Mouse (Mus musculus) MEL (cell line): Measurements from ENCODE around the gene Tsg101. TPM values are rescaled to one million over a fixed set of nuclear protein-coding genes. Genes with fewer than 3 reads are reported as not detected.

Experiments used
- DNase-seq: peaks from one replicate; pipeline ENCODE4 v3.0.0; 2011; ENCODE audit warnings: low read depth, low spot score
- H3K27ac ChIP-seq: 2 replicates; pipeline ENCODE4 v1.5.1; 2012; ENCODE audit warnings: low read depth, mild to moderate bottlenecking, control low read depth, low read length, moderate library complexity; ENCODE audit not compliant: control insufficient read depth
- H3K27me3 ChIP-seq, 2 experiments: fragments of 150-350 bp in 1 of 2; sonication (generic) in 1 of 2; 2 replicates each; pipeline ENCODE4 v1.6.1; 2012; ENCODE audit warnings: low read length in 2 of 2, mild to moderate bottlenecking in 2 of 2, improper control_type of control experiment in 1 of 2, moderate library complexity in 1 of 2; ENCODE audit not compliant: insufficient read depth in 2 of 2, control insufficient read depth in 1 of 2
- H3K36me3 ChIP-seq, 2 experiments: 2 replicates each; pipeline ENCODE4 v1.6.1; 2012 to 2014; ENCODE audit warnings: low read length in 2 of 2, improper control_type of control experiment in 1 of 2, inconsistent platforms in 1 of 2, mild to moderate bottlenecking in 1 of 2; ENCODE audit not compliant: insufficient read depth in 2 of 2, control insufficient read depth in 1 of 2
- H3K4me1 ChIP-seq, 2 experiments: fragments of 150-350 bp in 1 of 2; sonication (generic) in 1 of 2; 2 replicates each; pipeline ENCODE4 v1.6.1; 2012; ENCODE audit warnings: low read length in 2 of 2, improper control_type of control experiment in 1 of 2, mild to moderate bottlenecking in 1 of 2; ENCODE audit not compliant: insufficient read depth in 2 of 2, control insufficient read depth in 1 of 2
- H3K4me3 ChIP-seq, 2 experiments: fragments of 150-350 bp in 1 of 2; sonication (generic) in 1 of 2; 2 replicates each; pipeline ENCODE4 v1.5.1; 2012; ENCODE audit warnings: low read depth in 2 of 2, low read length in 2 of 2, mild to moderate bottlenecking in 2 of 2, moderate library complexity in 2 of 2, control low read depth in 1 of 2, improper control_type of control experiment in 1 of 2; ENCODE audit not compliant: control insufficient read depth in 1 of 2, insufficient read depth in 1 of 2
- H3K79me2 ChIP-seq: 2 replicates; pipeline ENCODE4 v1.6.1; 2012; ENCODE audit warnings: mild to moderate bottlenecking, low read length, moderate library complexity; ENCODE audit not compliant: control insufficient read depth, poor library complexity, insufficient read depth
- H3K9ac ChIP-seq: 2 replicates; pipeline ENCODE4 v1.6.1; 2012; ENCODE audit warnings: low read depth, mild to moderate bottlenecking, control low read depth, low read length, moderate library complexity; ENCODE audit not compliant: control insufficient read depth, poor library complexity, severe bottlenecking
- H3K9me3 ChIP-seq: fragments of 150-350 bp; sonication (generic); replicated peaks from 2 replicates; pipeline ENCODE4 v1.6.1; 2012; ENCODE audit warnings: mild to moderate bottlenecking, low read length, improper control_type of control experiment, moderate library complexity; ENCODE audit not compliant: insufficient read depth
- BHLHE40 ChIP-seq: IDR thresholded peaks from 2 replicates; pipeline ENCODE4 v1.6.1; 2012; ENCODE audit warnings: low read depth, mild to moderate bottlenecking, inconsistent platforms, low read length, improper control_type of control experiment, borderline replicate concordance
- CHD1 ChIP-seq: IDR thresholded peaks from 2 replicates; pipeline ENCODE4 v1.6.1; 2012; ENCODE audit warnings: low read depth, mild to moderate bottlenecking, inconsistent platforms, low read length, improper control_type of control experiment
- CHD2 ChIP-seq: IDR thresholded peaks from 2 replicates; pipeline ENCODE4 v1.6.1; 2011; ENCODE audit warnings: low read length, improper control_type of control experiment
- GABPA ChIP-seq: IDR thresholded peaks from 2 replicates; pipeline ENCODE4 v1.6.1; 2012; ENCODE audit warnings: low read depth, mild to moderate bottlenecking, inconsistent platforms, low read length, improper control_type of control experiment, moderate library complexity
- HCFC1 ChIP-seq: IDR thresholded peaks from 2 replicates; pipeline ENCODE4 v1.6.1; 2012; ENCODE audit warnings: low read depth, mild to moderate bottlenecking, inconsistent platforms, low read length, improper control_type of control experiment, moderate library complexity
- JUND ChIP-seq: IDR thresholded peaks from 2 replicates; pipeline ENCODE4 v1.6.1; 2011; ENCODE audit warnings: low read depth, mild to moderate bottlenecking, improper control_type of control experiment, low read length
- KAT2A ChIP-seq: conservative IDR thresholded peaks from 2 replicates; pipeline ENCODE4 v1.6.1; 2012; ENCODE audit warnings: low read depth, low read length, improper control_type of control experiment, inconsistent platforms
- MAFK ChIP-seq: IDR thresholded peaks from 2 replicates; pipeline ENCODE4 v1.6.1; 2011; ENCODE audit warnings: low read depth, mild to moderate bottlenecking, low read length, improper control_type of control experiment, borderline replicate concordance
- MAZ ChIP-seq: IDR thresholded peaks from 2 replicates; pipeline ENCODE4 v1.6.1; 2012; ENCODE audit warnings: low read depth, mild to moderate bottlenecking, inconsistent platforms, low read length, improper control_type of control experiment
- MEF2A ChIP-seq: IDR thresholded peaks from 2 replicates; pipeline ENCODE4 v1.6.1; 2014; ENCODE audit warnings: low read depth, mild to moderate bottlenecking, inconsistent platforms, low read length, improper control_type of control experiment; ENCODE audit not compliant: poor library complexity, insufficient replicate concordance, severe bottlenecking; ENCODE audit errors: extremely low read depth
- MXI1 ChIP-seq: IDR thresholded peaks from 2 replicates; pipeline ENCODE4 v1.6.1; 2011; ENCODE audit warnings: mild to moderate bottlenecking, low read depth, low read length, improper control_type of control experiment
- MYC ChIP-seq: IDR thresholded peaks from 2 replicates; pipeline ENCODE4 v1.6.1; 2011; ENCODE audit warnings: low read depth, mild to moderate bottlenecking, low read length, improper control_type of control experiment, moderate library complexity
- NELFE ChIP-seq: IDR thresholded peaks from 2 replicates; pipeline ENCODE4 v1.6.1; 2011; ENCODE audit warnings: low read depth, low read length, improper control_type of control experiment
- NRF1 ChIP-seq: IDR thresholded peaks from 2 replicates; pipeline ENCODE4 v1.6.1; 2014; ENCODE audit warnings: low read depth, mild to moderate bottlenecking, inconsistent platforms, low read length, improper control_type of control experiment, moderate library complexity; ENCODE audit not compliant: poor library complexity, insufficient read depth, severe bottlenecking
- POLR2A ChIP-seq, 2 experiments: IDR thresholded peaks; 2 replicates each; pipeline ENCODE4 v1.6.1; 2011 to 2012; ENCODE audit warnings: low read length in 2 of 2, mild to moderate bottlenecking in 2 of 2, control low read depth in 1 of 2, improper control_type of control experiment in 1 of 2, low read depth in 1 of 2, moderate library complexity in 1 of 2; ENCODE audit not compliant: control insufficient read depth in 1 of 2, insufficient read depth in 1 of 2, poor library complexity in 1 of 2
- POLR2AphosphoS5 ChIP-seq: IDR thresholded peaks from 2 replicates; pipeline ENCODE4 v1.6.1; 2012; ENCODE audit warnings: low read depth, borderline replicate concordance, mild to moderate bottlenecking, inconsistent platforms, low read length, moderate library complexity, mixed read lengths
- RAD21 ChIP-seq: IDR thresholded peaks from 2 replicates; pipeline ENCODE4 v1.6.1; 2011; ENCODE audit warnings: mild to moderate bottlenecking, low read depth, low read length, improper control_type of control experiment
- RCOR1 ChIP-seq: IDR thresholded peaks from 2 replicates; pipeline ENCODE4 v1.6.1; 2012; ENCODE audit warnings: low read depth, mild to moderate bottlenecking, inconsistent platforms, low read length, improper control_type of control experiment
- SIN3A ChIP-seq: IDR thresholded peaks from 2 replicates; pipeline ENCODE4 v1.6.1; 2012; ENCODE audit warnings: low read length, improper control_type of control experiment, inconsistent platforms
- TAL1 ChIP-seq: IDR thresholded peaks from 2 replicates; pipeline ENCODE4 v1.6.1; 2012; ENCODE audit warnings: mild to moderate bottlenecking, inconsistent platforms, low read length, moderate library complexity, mixed read lengths
- TBP ChIP-seq: IDR thresholded peaks from 2 replicates; pipeline ENCODE4 v1.8.0; 2011; ENCODE audit warnings: low read depth, low read length, improper control_type of control experiment
- TCF12 ChIP-seq: IDR thresholded peaks from 2 replicates; pipeline ENCODE4 v1.6.1; 2014; ENCODE audit warnings: low read depth, mild to moderate bottlenecking, inconsistent platforms, low read length, improper control_type of control experiment, moderate library complexity
- UBTF ChIP-seq: IDR thresholded peaks from 2 replicates; pipeline ENCODE4 v1.6.1; 2012; ENCODE audit warnings: low read depth, mild to moderate bottlenecking, inconsistent platforms, low read length, improper control_type of control experiment, moderate library complexity, borderline replicate concordance; ENCODE audit not compliant: insufficient read depth
- ZC3H11A ChIP-seq: IDR thresholded peaks from 2 replicates; pipeline ENCODE4 v1.6.1; 2012; ENCODE audit warnings: low read depth, mild to moderate bottlenecking, inconsistent platforms, low read length, improper control_type of control experiment
- ZKSCAN1 ChIP-seq: IDR thresholded peaks from 2 replicates; pipeline ENCODE4 v1.6.1; 2012; ENCODE audit warnings: low read depth, mild to moderate bottlenecking, inconsistent platforms, low read length, improper control_type of control experiment, moderate library complexity
- ZMIZ1 ChIP-seq: IDR thresholded peaks from 2 replicates; pipeline ENCODE4 v1.6.1; 2012; ENCODE audit warnings: low read depth, mild to moderate bottlenecking, inconsistent platforms, low read length, improper control_type of control experiment, moderate library complexity
- ZNF384 ChIP-seq: IDR thresholded peaks from 2 replicates; pipeline ENCODE4 v1.6.1; 2012; ENCODE audit warnings: low read depth, mild to moderate bottlenecking, inconsistent platforms, low read length, improper control_type of control experiment
- polyA plus RNA-seq, 2 experiments: library from polyadenylated mRNA; stranded (reverse) in 1 of 2; unstranded in 1 of 2; fragments of >175 nt in 1 of 2; fragments of >200 nt in 1 of 2; gene quantifications; 2 replicates each; pipeline versions ENCODE4 v1.2.1 to v1.2.4; 2012; ENCODE audit warnings: low replicate concordance in 2 of 2, low read depth in 1 of 2; ENCODE audit not compliant: insufficient read length in 2 of 2, insufficient read depth in 1 of 2, missing spikeins in 1 of 2
- total RNA-seq: library from RNA; depleted of rRNA; stranded (reverse); fragments of 300-350 nt; gene quantifications from 2 replicates; pipeline ENCODE4 v1.2.3, GENCODE M21; 2012

Gene Tsg101
- total and polyA plus RNA-seq, 3 experiments, result 25.3 to 88.9 TPM; not detected in 1

DNA sequence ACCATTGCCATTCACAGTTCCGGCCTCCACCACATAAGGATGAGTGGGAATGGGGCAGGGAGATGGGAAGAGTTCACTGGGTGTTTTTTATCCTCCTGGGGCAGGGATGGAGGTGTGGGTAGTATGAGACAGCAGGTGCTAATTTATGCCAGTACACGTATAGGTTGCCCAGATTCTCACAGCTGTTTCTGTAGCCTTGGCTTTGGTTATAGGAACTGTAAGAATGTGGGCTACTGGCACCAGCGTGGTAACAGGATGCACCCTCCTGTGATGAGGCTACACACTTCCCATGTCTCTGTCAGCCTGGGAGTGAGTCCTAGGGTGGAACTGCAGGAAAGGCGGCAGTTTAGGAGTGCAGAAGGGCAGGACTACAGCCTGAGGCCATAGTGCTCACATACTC is 42.9 kb downstream of the Tsg101 start:
- H3K4me3 ChIP-seq, result no peak overlapping the region
- peaks cover 0 to 6% of the 10 kb centered on the region in 2 experiments; a peak in 2 of 4 replicates for H3K36me3 ChIP-seq
- no peak overlapping the region for H3K9ac ChIP-seq
- no peaks in the 10 kb centered on the region for H3K9me3 ChIP-seq
- no peak for DNase-seq
- peaks cover 8 to 17% of the 10 kb centered on the region in 2 experiments; a peak in 3 of 4 replicates for H3K4me1 ChIP-seq
- no peaks in the 10 kb centered on the region for H3K79me2 ChIP-seq
- TF ChIP-seq RCOR1 (no peak), POLR2AphosphoS5 (no peak), MXI1 (no peak), ZMIZ1 (no peak), SIN3A (no peak), ZNF384 (no peak), KAT2A (no peak), POLR2A (IDR thresholded peaks at IDR 0.05; ENCODE audit: control insufficient read depth in 1 of 2, insufficient read depth in 1 of 2, low read depth in 1 of 2, low read length in 2 of 2, poor library complexity in 1 of 2) (no peak), TBP (no peak), UBTF (no peak), MYC (no peak), TCF12 (no peak), GABPA (no peak), MAFK (no peak), NELFE (no peak), MEF2A (no peak), HCFC1 (no peak), CHD1 (no peak), ZKSCAN1 (no peak), JUND (no peak)
- no peak overlapping the region for H3K27ac ChIP-seq
- no peaks in the 10 kb centered on the region for H3K27me3 ChIP-seq

DNA sequence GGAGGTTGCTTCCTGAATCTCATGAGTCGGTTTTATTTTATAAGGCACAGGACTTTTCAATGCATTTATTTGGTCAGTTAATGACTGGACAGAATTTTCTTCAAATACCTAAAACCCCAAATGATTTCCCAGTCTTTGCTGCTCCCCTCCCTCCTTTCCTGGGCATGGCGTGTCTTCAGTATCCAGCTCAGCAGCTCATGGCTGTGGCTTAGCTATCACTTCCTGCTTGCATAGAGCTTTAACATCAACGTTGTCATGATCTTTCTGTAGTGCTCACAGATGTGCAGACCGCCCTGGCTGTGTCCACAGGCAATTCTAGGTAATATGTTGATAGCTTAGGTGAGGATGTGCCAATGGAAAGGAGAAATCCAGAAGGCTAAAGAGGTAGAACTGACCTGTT is 47.8 kb downstream of the Tsg101 start:
- Histone ChIP-seq H3K9me3 (no peaks in the 10 kb centered on the region), H3K27me3 (no peaks in the 10 kb centered on the region), H3K9ac (no peak overlapping the region), H3K36me3 (no peaks in the 10 kb centered on the region), H3K79me2 (no peaks in the 10 kb centered on the region), H3K27ac (no peak overlapping the region), H3K4me3 (no peak overlapping the region), H3K4me1 (peaks cover 0 to 3% of the 10 kb centered on the region in 2 experiments; a peak in 2 of 4 replicates)
- TF ChIP-seq ZMIZ1 (no peak), ZC3H11A (no peak), ZNF384 (no peak), UBTF (no peak), CHD2 (no peak), MAZ (no peak), HCFC1 (no peak), RCOR1 (no peak), BHLHE40 (no peak), POLR2AphosphoS5 (no peak), KAT2A (no peak), MAFK (no peak), TAL1 (no peak), TCF12 (no peak), MXI1 (no peak), NRF1 (no peak), NELFE (no peak), CHD1 (no peak), RAD21 (no peak), ZKSCAN1 (no peak)
- DNase-seq, result no peak
